Comparison of ENCODE assay signal across 32 mouse cellular contexts in genomic region chr7:44349043-44349442, GRCm38 (mm10). TPM values are rescaled to one million over a fixed set of nuclear protein-coding genes. Genes with fewer than 3 reads are reported as not detected.
DNase-seq lines count a peak whose midpoint lies in the region; ATAC-seq and TF ChIP-seq lines count a peak whose summit lies in the region.
"Had no signal": no experiment of that assay in that cellular context is flagged by ENCODE, and none has a peak within 500 bp of the region (broad histone marks: within the 10 kb centered on the region; RNA-seq: fewer than 3 reads in every experiment).

No protein-coding gene starts in this region.

- no peak overlapping the region for H3K27ac ChIP-seq in ES-E14 (ENCODE audit: insufficient read depth, low read depth, low read length, poor library complexity, severe bottlenecking)
- H3K27ac ChIP-seq: hindbrain, embryonic 13.5 days; layer of hippocampus, adult 2 months; liver, embryonic 13.5 days; midbrain, embryonic 13.5 days; neural tube, embryonic 15.5 days; stomach, postnatal 0 days had no signal

- peaks cover 0 to 33% of the 10 kb centered on the region in 2 experiments; a peak in 2 of 4 replicates for H3K4me1 ChIP-seq in ES-E14 (ENCODE audit: control insufficient read depth in 2 of 2, insufficient read depth in 2 of 2, low read length in 2 of 2, poor library complexity in 1 of 2)

- peak; percentile 34 for DNase-seq in kidney, postnatal 10 days
- no peak for DNase-seq in kidney, adult 9 months
- DNase-seq in A20 (ENCODE audit: low read depth, low spot score): peak; percentile 49
- DNase-seq in ES-E14 (ENCODE audit: low read depth, low spot score): peak; percentile 90
- DNase-seq in neural tube, embryonic 10.5 days (ENCODE audit: extremely low spot score, low spot score): no peak
- no peak for DNase-seq in liver
- DNase-seq: cerebellum, adult 8-10 months; cerebellum, postnatal 36 days; gastrocnemius, postnatal 25 days; heart, adult 18-20 months; heart, postnatal 4 days; kidney, adult 8-10 months; kidney, postnatal 25 days; liver, embryonic 13.5 days; lung, adult 18-20 months; right cerebral cortex, adult 18-20 months; spleen, adult 18-20 months; thymus, adult 18-20 months; thymus, postnatal 25 days had no signal

- H3K9ac ChIP-seq in ES-E14 (ENCODE audit: insufficient read depth, low read depth, low read length, poor library complexity, severe bottlenecking): no peak overlapping the region
- H3K9ac ChIP-seq: heart, embryonic 12.5 days; liver, embryonic 13.5 days; midbrain, embryonic 13.5 days; neural tube, embryonic 15.5 days had no signal

- no peaks in the 10 kb centered on the region for H3K9me3 ChIP-seq in ES-E14 (ENCODE audit: control insufficient read depth, insufficient read depth, low read depth, low read length)
- H3K9me3 ChIP-seq: heart, embryonic 12.5 days; hindbrain, embryonic 13.5 days; liver, embryonic 13.5 days; megakaryocyte, embryonic 14.5 days; midbrain, embryonic 13.5 days; neural tube, embryonic 15.5 days had no signal

- H3K4me3 ChIP-seq in ES-E14 (ENCODE audit: insufficient read depth in 1 of 2, low read depth in 1 of 2, low read length in 2 of 2, poor library complexity in 1 of 2, severe bottlenecking in 1 of 2): no peak overlapping the region
- H3K4me3 ChIP-seq: heart, embryonic 12.5 days; hindbrain, embryonic 13.5 days; layer of hippocampus, adult 2 months; liver, embryonic 13.5 days; midbrain, embryonic 13.5 days; neural tube, embryonic 15.5 days had no signal

- H3K36me3 ChIP-seq in ES-E14 (ENCODE audit: control insufficient read depth, insufficient read depth, low read length, poor library complexity, severe bottlenecking): peaks cover 2% of the 10 kb centered on the region; the same call in 1 of the 2 replicates
- H3K36me3 ChIP-seq: heart, embryonic 12.5 days; liver, embryonic 13.5 days had no signal

- in situ Hi-C loops in ES-E14 (cut with MboI; ENCODE audit: low sequenced_read_pairs in 2 of 2, unreplicated experiment in 2 of 2): loop anchor here in 1 of 2 experiments (10.0 kb wide), 1 partner anchor 84 kb away; the partner anchor contains the start of gene Gm15517

- peak; percentile 31 for ATAC-seq in granulocyte monocyte progenitor cell, adult 5-6 weeks (replicated peaks; ENCODE audit: poor library complexity, severe bottlenecking)
- ATAC-seq: forebrain, embryonic 14.5 days; intestine, embryonic 16.5 days; lung, postnatal 0 days; midbrain, embryonic 13.5 days; Patski had no signal

TF ChIP-seq in ES-E14, 5 proteins besides CTCF, POLR2A, EP300 and RAD21:
- no peak for TF ChIP-seq ZNF384 (IDR thresholded peaks at IDR 0.05; ENCODE audit: low read depth, low read length)
- TF ChIP-seq CHD2 (IDR thresholded peaks at IDR 0.05; ENCODE audit: low read depth, low read length): no peak
- no peak for TF ChIP-seq HCFC1 (IDR thresholded peaks at IDR 0.05; ENCODE audit: borderline replicate concordance, insufficient read depth, low read length)
- no peak for TF ChIP-seq ZC3H11A (IDR thresholded peaks at IDR 0.05; ENCODE audit: borderline replicate concordance, low read depth, low read length)
- TF ChIP-seq MAFK (IDR thresholded peaks at IDR 0.05; ENCODE audit: insufficient read depth, low read depth, low read length): no peak

RNA-seq across cellular contexts. Expression of gene Syt3, which starts 34.9 kb away (rescaled TPM):
- 5.8 and 8.0 TPM in 2 replicates for total RNA-seq in ES-E14 (2012; rRNA removed)
- 1.1 TPM in 1 of 2 replicates, not detected in the other for total RNA-seq in granulocyte monocyte progenitor cell, adult 5-6 weeks (2014; fragmentation: Nextera tagmentation)
- total RNA-seq in granulocyte monocyte progenitor cell, adult 5-6 weeks (2017): 0.15 TPM in 1 of 2 replicates, not detected in the other
- total RNA-seq: monocyte, adult 5-6 weeks had no signal

RNA-seq across cellular contexts. Expression of gene 1700008O03Rik, which starts 36.6 kb away (rescaled TPM):
- total RNA-seq in ES-E14 (2012; rRNA removed): 1.4 and 4.8 TPM in 2 replicates
- 4.1 TPM in 1 of 2 replicates, not detected in the other for total RNA-seq in granulocyte monocyte progenitor cell, adult 5-6 weeks (2014; fragmentation: Nextera tagmentation)
- 1.8 and 2.4 TPM in 2 replicates for total RNA-seq in granulocyte monocyte progenitor cell, adult 5-6 weeks (2017)
- total RNA-seq: gastrocnemius, postnatal 25 days; heart, postnatal 4 days; monocyte, adult 5-6 weeks had no signal

RNA-seq across cellular contexts. Expression of gene Shank1, which starts 39.0 kb away (rescaled TPM):
- 1.0 and 1.5 TPM in 2 replicates for total RNA-seq in ES-E14 (2012; rRNA removed)
- total RNA-seq in granulocyte monocyte progenitor cell, adult 5-6 weeks (2014; fragmentation: Nextera tagmentation): not detected in 2 replicates
- total RNA-seq in granulocyte monocyte progenitor cell, adult 5-6 weeks (2017): not detected in 2 replicates

RNA-seq across cellular contexts. Expression of gene Clec11a, which starts 42.3 kb away (rescaled TPM):
- total RNA-seq in ES-E14 (2012; rRNA removed): 2.2 TPM in 2 replicates
- 2.5 and 3.7 TPM in 2 replicates for total RNA-seq in granulocyte monocyte progenitor cell, adult 5-6 weeks (2014; fragmentation: Nextera tagmentation)
- total RNA-seq in granulocyte monocyte progenitor cell, adult 5-6 weeks (2017): 4.4 and 4.8 TPM in 2 replicates

Comparison
In these comparisons a context has a peak if more than half of its experiments do, and no peak if none do; other contexts are left out.
1. DNase-seq: peak in kidney, postnatal 10 days (single experiment), A20 (single experiment) and ES-E14 (single experiment); none in kidney, adult 9 months (single experiment), neural tube, embryonic 10.5 days (single experiment) and liver (single experiment).